Mouse (Mus musculus) testis, adult 2 months (tissue): ENCODE data around the gene P4ha2.

Source experiments
- CTCF ChIP-seq: fragments of 200-500 bp; IDR thresholded peaks from 2 replicates; pipeline ENCODE4 v1.5.1; 2012; ENCODE audit warnings: low read depth, mild to moderate bottlenecking, inconsistent platforms, low read length, moderate library complexity; ENCODE audit not compliant: control insufficient read depth, insufficient read depth, insufficient replicate concordance
- POLR2A ChIP-seq: fragments of 200-500 bp; IDR thresholded peaks from 2 replicates; pipeline ENCODE4 v1.6.1; 2012; ENCODE audit warnings: low read depth, mild to moderate bottlenecking, inconsistent platforms, low read length, moderate library complexity; ENCODE audit not compliant: control insufficient read depth

- no peak for TF ChIP-seq POLR2A
- TF ChIP-seq CTCF = no peak
Observed at GRCm38 (mm10) chr11:54092188-54092587, 7.7 kb upstream of the P4ha2 start.
